Mouse (Mus musculus): ENCODE data around the gene Gm17657. TPM values are rescaled to one million over a fixed set of nuclear protein-coding genes. Genes with fewer than 3 reads are reported as not detected.

Gene Gm17657
- total and polyA plus RNA-seq, 2 experiments from 2014 or later: not detected

DNA sequence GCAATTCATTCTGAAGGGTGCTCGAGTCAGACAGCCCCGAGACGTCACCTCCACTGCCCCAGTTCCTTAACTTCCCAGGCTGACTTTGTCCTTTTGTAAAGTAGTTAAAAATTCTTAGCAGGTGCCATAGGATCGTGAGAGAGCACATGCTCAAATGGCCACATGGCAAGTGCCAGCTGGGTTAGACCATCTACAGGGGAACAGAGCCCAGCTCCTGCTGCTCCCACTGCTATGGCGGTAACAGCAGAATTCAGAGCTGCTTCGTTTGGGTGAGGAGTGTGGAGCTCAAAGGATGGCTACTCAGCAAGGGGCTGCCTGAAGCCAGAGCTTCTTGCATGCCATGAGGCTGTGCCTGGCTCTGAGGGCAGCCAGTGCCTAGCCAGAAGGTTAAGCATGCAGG is 20.4 kb upstream of the Gm17657 start:
- TF ChIP-seq CTCF (IDR thresholded peaks at IDR 0.05): no peak
- ATAC-seq (ENCODE audit: low FRiP score): no peak
- H3K27me3 ChIP-seq (ENCODE audit: insufficient read depth, low read length): no peaks in the 10 kb centered on the region

DNA sequence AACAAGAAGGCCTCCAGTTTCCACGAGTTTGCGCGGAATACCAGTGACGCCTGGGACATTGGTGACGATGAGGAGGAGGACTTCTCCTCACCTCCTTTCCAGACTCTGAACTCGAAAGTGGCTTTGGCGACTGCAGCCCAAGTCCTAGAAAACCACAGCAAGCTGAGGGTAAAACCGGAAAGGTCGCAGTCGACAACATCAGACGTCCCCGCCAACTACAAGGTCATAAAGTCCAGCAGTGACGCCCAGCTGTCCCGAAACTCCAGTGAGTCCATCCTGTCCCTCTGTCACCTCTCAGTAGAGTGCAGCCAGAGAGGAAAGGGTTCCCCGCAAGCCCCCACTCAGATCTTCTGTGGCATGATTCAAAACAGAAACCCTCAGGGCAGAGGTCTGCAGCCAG is 19.0 kb upstream of the Gm17657 start:
- Histone ChIP-seq H3K27ac (ENCODE audit: low read depth, low read length) (no peak overlapping the region), H3K4me2 (ENCODE audit: low read depth, low read length, poor library complexity, severe bottlenecking) (no peak overlapping the region), H3K36me3 (ENCODE audit: insufficient read depth, low read length) (peaks cover 49% of the 10 kb centered on the region), H3K9ac (replicated peaks; ENCODE audit: low read length, poor library complexity, severe bottlenecking) (no peak overlapping the region), H3K27me3 (ENCODE audit: insufficient read depth, low read length) (no peaks in the 10 kb centered on the region), H3K4me1 (ENCODE audit: insufficient read depth, low read length) (no peaks in the 10 kb centered on the region), H3K4me3 (ENCODE audit: low read depth, low read length) (no peak overlapping the region), H3K9me3 (ENCODE audit: low read length) (no peaks in the 10 kb centered on the region)
- WGBS: 93% methylated on average over 15 of the region's 15 CpGs
- TF ChIP-seq CTCF (IDR thresholded peaks at IDR 0.05): no peak
- DNase-seq (ENCODE audit: low spot score) (no peak), ATAC-seq (ENCODE audit: low FRiP score) (no peak)

More for the DNA sequence above, 20.4 kb upstream of the Gm17657 start:
- WGBS: 85% methylated on average over 6 of the region's 6 CpGs
- DNase-seq (ENCODE audit: low spot score): no peak
- Histone ChIP-seq H3K36me3 (ENCODE audit: insufficient read depth, low read length) (peaks cover 59% of the 10 kb centered on the region), H3K9me3 (ENCODE audit: low read length) (no peaks in the 10 kb centered on the region), H3K4me3 (ENCODE audit: low read depth, low read length) (no peak overlapping the region), H3K4me1 (ENCODE audit: insufficient read depth, low read length) (no peaks in the 10 kb centered on the region), H3K27ac (ENCODE audit: low read depth, low read length) (no peak overlapping the region), H3K9ac (replicated peaks; ENCODE audit: low read length, poor library complexity, severe bottlenecking) (no peak overlapping the region), H3K4me2 (ENCODE audit: low read depth, low read length, poor library complexity, severe bottlenecking) (no peak overlapping the region)

DNA sequence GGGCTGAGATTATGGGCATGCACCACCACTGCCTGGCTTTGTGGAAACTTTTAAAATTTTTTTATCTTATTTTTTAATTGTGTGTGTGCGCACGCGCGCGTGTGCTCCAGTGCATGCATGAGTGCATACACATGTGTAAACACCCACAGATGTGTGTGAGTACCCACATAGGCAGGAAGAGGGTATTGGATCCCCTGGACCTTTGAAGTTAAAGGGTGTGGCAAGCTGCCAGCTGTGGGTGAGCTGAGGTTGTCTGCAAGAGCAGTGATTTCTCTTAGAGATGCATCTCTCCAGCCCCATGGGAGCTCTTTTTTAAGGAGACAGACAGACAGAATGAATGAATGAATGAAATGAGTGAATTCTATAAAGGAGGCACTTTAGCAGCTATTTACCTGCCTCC is 16.1 kb upstream of the Gm17657 start:
- ATAC-seq (ENCODE audit: low FRiP score) (no peak), DNase-seq (ENCODE audit: low spot score) (no peak)
- Histone ChIP-seq H3K9ac (replicated peaks; ENCODE audit: low read length, poor library complexity, severe bottlenecking) (no peak overlapping the region), H3K27ac (ENCODE audit: low read depth, low read length) (no peak overlapping the region), H3K36me3 (ENCODE audit: insufficient read depth, low read length) (peaks cover 24% of the 10 kb centered on the region; the same call in 1 of the 2 replicates), H3K4me3 (ENCODE audit: low read depth, low read length) (no peak overlapping the region), H3K4me1 (ENCODE audit: insufficient read depth, low read length) (no peaks in the 10 kb centered on the region), H3K9me3 (ENCODE audit: low read length) (no peaks in the 10 kb centered on the region), H3K27me3 (ENCODE audit: insufficient read depth, low read length) (no peaks in the 10 kb centered on the region), H3K4me2 (ENCODE audit: low read depth, low read length, poor library complexity, severe bottlenecking) (no peak overlapping the region)
- WGBS: over 99% methylated on average over 5 of the region's 5 CpGs
- no peak for TF ChIP-seq CTCF (IDR thresholded peaks at IDR 0.05)

DNA sequence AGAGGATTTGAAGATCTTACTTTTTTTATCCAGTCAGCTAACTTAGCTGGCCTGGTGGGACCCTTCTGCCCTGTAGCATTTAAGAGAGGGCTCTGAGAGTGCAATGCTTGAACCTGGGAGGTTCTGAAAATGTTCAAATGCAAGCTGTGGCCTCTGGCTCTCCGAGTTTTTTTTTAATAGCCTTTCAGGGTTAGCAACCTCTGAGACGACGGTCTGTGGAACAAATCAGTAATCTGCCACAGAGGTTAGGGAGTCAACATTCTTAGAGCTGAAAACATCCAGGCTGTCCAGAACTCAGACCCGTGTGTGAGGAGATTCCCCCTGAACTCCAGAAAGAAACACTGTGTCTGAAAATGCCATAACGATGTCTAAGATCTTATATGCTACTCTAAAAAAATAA is 9.0 kb upstream of the Gm17657 start:
- Histone ChIP-seq H3K27ac (ENCODE audit: low read depth, low read length) (no peak overlapping the region), H3K27me3 (ENCODE audit: insufficient read depth, low read length) (no peaks in the 10 kb centered on the region), H3K36me3 (ENCODE audit: insufficient read depth, low read length) (peaks cover 3% of the 10 kb centered on the region; the same call in 1 of the 2 replicates), H3K9me3 (ENCODE audit: low read length) (no peaks in the 10 kb centered on the region), H3K4me1 (ENCODE audit: insufficient read depth, low read length) (no peaks in the 10 kb centered on the region), H3K9ac (replicated peaks; ENCODE audit: low read length, poor library complexity, severe bottlenecking) (no peak overlapping the region), H3K4me2 (ENCODE audit: low read depth, low read length, poor library complexity, severe bottlenecking) (no peak overlapping the region), H3K4me3 (ENCODE audit: low read depth, low read length) (no peak overlapping the region)
- no peak for ATAC-seq (ENCODE audit: low FRiP score)
- no peak for DNase-seq (ENCODE audit: low spot score)
- WGBS: 79% methylated on average over 5 of the region's 5 CpGs
- no peak for TF ChIP-seq CTCF (IDR thresholded peaks at IDR 0.05)

DNA sequence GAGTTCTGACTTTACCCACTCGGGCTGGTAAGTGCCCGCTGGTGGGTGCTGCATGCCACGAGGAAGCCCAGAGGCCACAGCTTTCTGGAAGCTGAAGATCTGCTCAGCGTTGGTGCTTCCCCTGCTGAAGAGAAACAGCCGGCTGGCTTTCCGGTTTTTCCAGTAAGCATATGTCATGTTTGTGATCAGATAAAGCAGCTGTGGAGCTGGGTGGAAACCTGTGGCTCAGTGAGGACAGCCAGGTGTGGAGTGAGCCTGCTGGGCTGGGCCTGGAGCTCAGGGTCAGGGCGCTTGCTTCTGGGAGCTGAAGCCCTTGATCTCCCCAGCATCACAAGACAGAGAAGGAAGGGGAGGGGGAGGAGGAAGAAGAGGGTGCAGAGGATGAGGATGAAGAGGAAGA is 7.5 kb upstream of the Gm17657 start:
- H3K9me3 ChIP-seq (ENCODE audit: low read length): no peaks in the 10 kb centered on the region
- peaks cover 3% of the 10 kb centered on the region; the same call in 1 of the 2 replicates for H3K36me3 ChIP-seq (ENCODE audit: insufficient read depth, low read length)
- 92% methylated on average over 7 of the region's 7 CpGs for WGBS
- H3K27ac ChIP-seq (ENCODE audit: low read depth, low read length): no peak overlapping the region
- no peak overlapping the region for H3K9ac ChIP-seq (replicated peaks; ENCODE audit: low read length, poor library complexity, severe bottlenecking)
- H3K4me3 ChIP-seq (ENCODE audit: low read depth, low read length): no peak overlapping the region
- no peak for TF ChIP-seq CTCF (IDR thresholded peaks at IDR 0.05)
- no peak for DNase-seq (ENCODE audit: low spot score)
- no peak for ATAC-seq (ENCODE audit: low FRiP score)
- no peaks in the 10 kb centered on the region for H3K4me1 ChIP-seq (ENCODE audit: insufficient read depth, low read length)
- no peak overlapping the region for H3K4me2 ChIP-seq (ENCODE audit: low read depth, low read length, poor library complexity, severe bottlenecking)
- H3K27me3 ChIP-seq (ENCODE audit: insufficient read depth, low read length): no peaks in the 10 kb centered on the region

DNA sequence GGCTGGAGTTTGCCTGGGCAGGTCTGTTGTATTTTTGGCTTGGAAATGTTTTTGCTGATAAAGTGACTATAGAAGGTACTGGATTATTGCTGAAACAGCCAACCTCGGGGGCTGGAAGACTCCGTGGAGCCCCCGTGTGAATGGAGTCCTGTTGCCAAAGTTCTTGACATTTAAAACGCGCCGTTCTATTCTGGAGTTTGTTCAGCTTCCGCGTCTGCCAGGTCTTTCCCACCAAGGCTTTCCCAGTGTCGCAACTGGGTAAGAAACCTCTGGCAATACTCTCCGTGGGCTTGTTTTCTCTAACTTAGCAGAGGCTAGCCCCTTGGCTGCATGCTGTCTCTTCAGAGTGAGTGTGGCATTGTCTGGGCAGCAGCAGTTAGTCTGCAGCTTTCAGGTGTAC is 7.0 kb upstream of the Gm17657 start:
- WGBS: 90% methylated on average over 10 of the region's 10 CpGs
- no peak for TF ChIP-seq CTCF (IDR thresholded peaks at IDR 0.05)
- H3K9ac ChIP-seq (replicated peaks; ENCODE audit: low read length, poor library complexity, severe bottlenecking): no peak overlapping the region
- DNase-seq (ENCODE audit: low spot score) (no peak), ATAC-seq (ENCODE audit: low FRiP score) (no peak)
- H3K4me2 ChIP-seq (ENCODE audit: low read depth, low read length, poor library complexity, severe bottlenecking): no peak overlapping the region
- no peak overlapping the region for H3K27ac ChIP-seq (ENCODE audit: low read depth, low read length)
- H3K4me1 ChIP-seq (ENCODE audit: insufficient read depth, low read length): no peaks in the 10 kb centered on the region
- no peaks in the 10 kb centered on the region for H3K27me3 ChIP-seq (ENCODE audit: insufficient read depth, low read length)
- H3K9me3 ChIP-seq (ENCODE audit: low read length): no peaks in the 10 kb centered on the region
- peaks cover 3% of the 10 kb centered on the region; the same call in 1 of the 2 replicates for H3K36me3 ChIP-seq (ENCODE audit: insufficient read depth, low read length)
- no peak overlapping the region for H3K4me3 ChIP-seq (ENCODE audit: low read depth, low read length)

Data from midbrain, postnatal 0 days (tissue).